Mouse (Mus musculus) heart, embryonic 14.5 days (tissue): Measurements from ENCODE around the gene Asdurf. TPM values are rescaled to one million over a fixed set of nuclear protein-coding genes. Genes with fewer than 3 reads are reported as not detected.

Experiments used
- ATAC-seq: fragments of 200-750 bp; cut with Nextera tagmentation; 2 replicates; pipeline ENCODE4 v1.8.0; 2017; ENCODE audit warnings: low read depth, moderate TSS enrichment; ENCODE audit not compliant: insufficient number of reproducible peaks, insufficient read depth, low FRiP score
- H3K27ac ChIP-seq, 2 experiments: fragments of 200-500 bp in 1 of 2; fragments of 300-500 bp in 1 of 2; sonication (generic) in 1 of 2; replicated peaks in 1 of 2; 2 replicates each; pipeline ENCODE4 v1.5.1; 2012 to 2014; ENCODE audit warnings: low read depth in 2 of 2, low read length in 2 of 2, control low read depth in 1 of 2, mild to moderate bottlenecking in 1 of 2, mixed read lengths in 1 of 2; ENCODE audit not compliant: control insufficient read depth in 1 of 2, insufficient read depth in 1 of 2
- H3K27me3 ChIP-seq: fragments of 300-500 bp; sonication (generic); 2 replicates; pipeline ENCODE4 v1.6.1; 2014; ENCODE audit warnings: mild to moderate bottlenecking, low read length, control low read depth; ENCODE audit not compliant: control insufficient read depth, insufficient read depth
- H3K36me3 ChIP-seq: fragments of 300-500 bp; sonication (generic); 2 replicates; pipeline ENCODE4 v1.6.1; 2014; ENCODE audit warnings: mild to moderate bottlenecking, control low read depth, low read length, mixed read lengths; ENCODE audit not compliant: control insufficient read depth, insufficient read depth
- H3K4me1 ChIP-seq, 2 experiments: fragments of 200-500 bp in 1 of 2; fragments of 300-500 bp in 1 of 2; sonication (generic) in 1 of 2; 2 replicates each; pipeline ENCODE4 v1.6.1; 2012 to 2014; ENCODE audit warnings: low read length in 2 of 2, control low read depth in 1 of 2, mixed read lengths in 1 of 2; ENCODE audit not compliant: control insufficient read depth in 2 of 2, insufficient read depth in 2 of 2
- H3K4me2 ChIP-seq: fragments of 300-500 bp; sonication (generic); 2 replicates; pipeline ENCODE4 v1.6.1; 2014; ENCODE audit warnings: mild to moderate bottlenecking, low read length
- H3K4me3 ChIP-seq, 2 experiments: fragments of 200-500 bp in 1 of 2; fragments of 300-500 bp in 1 of 2; sonication (generic) in 1 of 2; 2 replicates each; pipeline ENCODE4 v1.5.1; 2012 to 2014; ENCODE audit warnings: low read length in 2 of 2, mild to moderate bottlenecking in 2 of 2, control low read depth in 1 of 2, low read depth in 1 of 2, moderate library complexity in 1 of 2; ENCODE audit not compliant: control insufficient read depth in 1 of 2, insufficient read depth in 1 of 2
- H3K9ac ChIP-seq: fragments of 300-500 bp; sonication (generic); 2 replicates; pipeline ENCODE4 v1.6.1; 2014; ENCODE audit warnings: mild to moderate bottlenecking, low read length
- H3K9me3 ChIP-seq: fragments of 300-500 bp; sonication (generic); 2 replicates; pipeline ENCODE4 v1.6.1; 2016; ENCODE audit warnings: low read length, control low read depth; ENCODE audit not compliant: control insufficient read depth
- WGBS: fragments of 180-500 bp; shearing (Covaris S2); extraction: QIAGEN DNeasy Blood & Tissue Kit; methylation state at CpG from one replicate; pipeline ENCODE4 v1.1.7; 2014; 5-methylcytosine and 5-hydroxymethylcytosine counted together
- polyA plus RNA-seq: library from polyadenylated mRNA; unstranded; fragments of >200 nt; fragmentation: Nextera tagmentation; extraction: Ambion mirVana; gene quantifications from 2 replicates; pipeline ENCODE4 v1.2.1, GENCODE M21; 2014

The Asdurf gene
- polyA plus RNA-seq, 1 experiment from 2014 or later = 5.5 TPM

- peaks cover 0 to 3% of the 10 kb centered on the region in 2 experiments; a peak in 1 of 4 replicates for H3K4me1 ChIP-seq
- ATAC-seq = no peak
- H3K36me3 ChIP-seq = peaks cover 65% of the 10 kb centered on the region
- no peak overlapping the region for H3K4me3 ChIP-seq
- 95% methylated on average over 4 of the region's 4 CpGs for WGBS
- H3K9me3 ChIP-seq = no peaks in the 10 kb centered on the region
- no peak overlapping the region for H3K9ac ChIP-seq
- no peak overlapping the region for H3K4me2 ChIP-seq
- no peak overlapping the region for H3K27ac ChIP-seq
- H3K27me3 ChIP-seq = no peaks in the 10 kb centered on the region
Observed at GRCm38 (mm10) chr1:53321662-53322344, 30.6 kb downstream of the Asdurf start.

GRCm38 (mm10) chr1:53312989-53313967, 39.1 kb downstream of the Asdurf start, which contains the start of gene Osgepl1:
TSS of gene Osgepl1 (plus strand) at chr1:53313624.
- Histone ChIP-seq H3K4me3 (peak within 1 kb of the TSS; percentile 64 to 72), H3K27ac (peak within 1 kb of the TSS; percentile 91 to 93), H3K27me3 (no peaks in the 10 kb centered on the region), H3K4me1 (peaks cover 0 to 6% of the 10 kb centered on the region in 2 experiments; a peak in 1 of 4 replicates), H3K9ac (peak within 1 kb of the TSS; percentile 81), H3K4me2 (peak within 1 kb of the TSS; percentile 71), H3K36me3 (peaks cover 38% of the 10 kb centered on the region), H3K9me3 (no peaks in the 10 kb centered on the region)
- peak; percentile 88 for ATAC-seq
- 2% methylated on average over 27 of the region's 27 CpGs for WGBS

- H3K4me3 ChIP-seq = no peak overlapping the region
- H3K27me3 ChIP-seq = no peaks in the 10 kb centered on the region
- H3K9me3 ChIP-seq = no peaks in the 10 kb centered on the region
- H3K27ac ChIP-seq = no peak overlapping the region
- peaks cover 0 to 2% of the 10 kb centered on the region in 2 experiments; a peak in 1 of 4 replicates for H3K4me1 ChIP-seq
- H3K9ac ChIP-seq = no peak overlapping the region
- 85% methylated on average over 4 of the region's 4 CpGs for WGBS
- peaks cover 15% of the 10 kb centered on the region for H3K36me3 ChIP-seq
- H3K4me2 ChIP-seq = no peak overlapping the region
- ATAC-seq = no peak
Observed at GRCm38 (mm10) chr1:53300506-53300905, 51.9 kb downstream of the Asdurf start.

Other genes with a start within 250 kb of the Asdurf start
- gene 1700019A02Rik, start 165.0 kb downstream of the Asdurf start, polyA plus RNA-seq = not detected in 2 replicates
- 9.9 and 10.2 TPM in 2 replicates for gene Pms1, start 55.6 kb downstream of the Asdurf start, polyA plus RNA-seq
- gene Ormdl1, start 55.5 kb downstream of the Asdurf start, polyA plus RNA-seq = 31.9 and 33.7 TPM in 2 replicates
- gene Gm28778, start 55.5 kb downstream of the Asdurf start, polyA plus RNA-seq = not detected in 2 replicates
- gene Osgepl1, start 39.0 kb downstream of the Asdurf start, polyA plus RNA-seq = 28.7 and 30.1 TPM in 2 replicates
- 0.20 and 0.49 TPM in 2 replicates for gene Gm28551, start within 50 bp of the Asdurf start, polyA plus RNA-seq
- 66.7 and 68.8 TPM in 2 replicates for gene Asnsd1, start 133 bp upstream of the Asdurf start, polyA plus RNA-seq